Mouse (Mus musculus): ENCODE results near the gene Hmgcs1. TPM values are rescaled to one million over a fixed set of nuclear protein-coding genes. Genes with fewer than 3 reads are reported as not detected.
A peak's percentile ranks its signal among the peaks of the same experiment; 100 is the strongest.

Hmgcs1 gene
- 89.4 and 99.0 TPM in 2 replicates for polyA plus RNA-seq (2015; fragmentation: Nextera tagmentation; extraction: Ambion mirVana)

GRCm38 (mm10) chr13:119690039-119690728, at the start of gene Hmgcs1:
Hmgcs1 (plus strand) TSS chr13:119690379.
- H3K9me3 ChIP-seq (ENCODE audit: control insufficient read depth, low read length) = no peaks in the 10 kb centered on the region
- H3K4me3 ChIP-seq (ENCODE audit: low read length) = peak within 1 kb of the TSS; percentile 99
- peaks cover 15% of the 10 kb centered on the region for H3K4me1 ChIP-seq (replicated peaks; ENCODE audit: control insufficient read depth, insufficient read depth, low read length)
- peak within 1 kb of the TSS; percentile 78 for H3K4me2 ChIP-seq (ENCODE audit: low read depth, low read length)
- H3K27me3 ChIP-seq (ENCODE audit: control insufficient read depth, insufficient read depth, low read depth, low read length) = no peaks in the 10 kb centered on the region
- H3K27ac ChIP-seq (ENCODE audit: low read length) = peak within 1 kb of the TSS; percentile 98
- H3K9ac ChIP-seq (ENCODE audit: low read length) = peak within 1 kb of the TSS; percentile 98
- 0% methylated on average over 59 of the region's 59 CpGs for WGBS
- H3K36me3 ChIP-seq (ENCODE audit: control insufficient read depth, insufficient read depth, low read length) = no peaks in the 10 kb centered on the region
- peak; percentile 99 for ATAC-seq (ENCODE audit: low read depth)

- no peak for ATAC-seq (ENCODE audit: low read depth)
- Histone ChIP-seq H3K9me3 (ENCODE audit: control insufficient read depth, low read length) (no peaks in the 10 kb centered on the region), H3K4me2 (ENCODE audit: low read depth, low read length) (no peak overlapping the region), H3K27me3 (ENCODE audit: control insufficient read depth, insufficient read depth, low read depth, low read length) (no peaks in the 10 kb centered on the region; the same call in 1 of the 2 replicates), H3K9ac (ENCODE audit: low read length) (no peak overlapping the region), H3K27ac (ENCODE audit: low read length) (no peak overlapping the region), H3K4me3 (ENCODE audit: low read length) (no peak overlapping the region), H3K4me1 (replicated peaks; ENCODE audit: control insufficient read depth, insufficient read depth, low read length) (no peaks in the 10 kb centered on the region), H3K36me3 (ENCODE audit: control insufficient read depth, insufficient read depth, low read length) (no peaks in the 10 kb centered on the region)
- 30% methylated on average over 4 of the region's 4 CpGs for WGBS
These were observed 49.7 kb upstream of the Hmgcs1 start for GRCm38 (mm10) chr13:119640504-119640903.

GRCm38 (mm10) chr13:119641145-119641544, 49.0 kb upstream of the Hmgcs1 start:
- H3K36me3 ChIP-seq (ENCODE audit: control insufficient read depth, insufficient read depth, low read length) = no peaks in the 10 kb centered on the region
- no peaks in the 10 kb centered on the region for H3K4me1 ChIP-seq (replicated peaks; ENCODE audit: control insufficient read depth, insufficient read depth, low read length)
- WGBS = 63% methylated on average over 7 of the region's 7 CpGs
- H3K27me3 ChIP-seq (ENCODE audit: control insufficient read depth, insufficient read depth, low read depth, low read length) = no peaks in the 10 kb centered on the region; the same call in 1 of the 2 replicates
- H3K4me2 ChIP-seq (ENCODE audit: low read depth, low read length) = no peak overlapping the region
- no peak overlapping the region for H3K9ac ChIP-seq (ENCODE audit: low read length)
- no peak for ATAC-seq (ENCODE audit: low read depth)
- no peak overlapping the region for H3K4me3 ChIP-seq (ENCODE audit: low read length)
- no peak overlapping the region for H3K27ac ChIP-seq (ENCODE audit: low read length)
- H3K9me3 ChIP-seq (ENCODE audit: control insufficient read depth, low read length) = no peaks in the 10 kb centered on the region

- H3K4me1 ChIP-seq (replicated peaks; ENCODE audit: control insufficient read depth, insufficient read depth, low read length) = no peaks in the 10 kb centered on the region
- WGBS = 65% methylated on average over 5 of the region's 5 CpGs
- ATAC-seq (ENCODE audit: low read depth) = no peak
- H3K9ac ChIP-seq (ENCODE audit: low read length) = no peak overlapping the region
- no peak overlapping the region for H3K4me3 ChIP-seq (ENCODE audit: low read length)
- H3K9me3 ChIP-seq (ENCODE audit: control insufficient read depth, low read length) = no peaks in the 10 kb centered on the region
- H3K4me2 ChIP-seq (ENCODE audit: low read depth, low read length) = no peak overlapping the region
- no peak overlapping the region for H3K27ac ChIP-seq (ENCODE audit: low read length)
- H3K36me3 ChIP-seq (ENCODE audit: control insufficient read depth, insufficient read depth, low read length) = no peaks in the 10 kb centered on the region
- no peaks in the 10 kb centered on the region for H3K27me3 ChIP-seq (ENCODE audit: control insufficient read depth, insufficient read depth, low read depth, low read length)
These were observed 45.4 kb upstream of the Hmgcs1 start for GRCm38 (mm10) chr13:119644769-119645168.

GRCm38 (mm10) chr13:119646511-119646910, 43.7 kb upstream of the Hmgcs1 start:
- WGBS = 86% methylated on average over 1 of the region's 1 CpGs
- H3K9me3 ChIP-seq (ENCODE audit: control insufficient read depth, low read length) = no peaks in the 10 kb centered on the region
- no peaks in the 10 kb centered on the region for H3K36me3 ChIP-seq (ENCODE audit: control insufficient read depth, insufficient read depth, low read length)
- no peak overlapping the region for H3K9ac ChIP-seq (ENCODE audit: low read length)
- H3K27ac ChIP-seq (ENCODE audit: low read length) = no peak overlapping the region
- H3K4me1 ChIP-seq (replicated peaks; ENCODE audit: control insufficient read depth, insufficient read depth, low read length) = no peaks in the 10 kb centered on the region
- H3K4me2 ChIP-seq (ENCODE audit: low read depth, low read length) = no peak overlapping the region
- no peaks in the 10 kb centered on the region for H3K27me3 ChIP-seq (ENCODE audit: control insufficient read depth, insufficient read depth, low read depth, low read length)
- no peak for ATAC-seq (ENCODE audit: low read depth)
- no peak overlapping the region for H3K4me3 ChIP-seq (ENCODE audit: low read length)

- Histone ChIP-seq H3K36me3 (ENCODE audit: control insufficient read depth, insufficient read depth, low read length) (no peaks in the 10 kb centered on the region), H3K9ac (ENCODE audit: low read length) (no peak overlapping the region), H3K27ac (ENCODE audit: low read length) (no peak overlapping the region), H3K4me2 (ENCODE audit: low read depth, low read length) (no peak overlapping the region), H3K4me1 (replicated peaks; ENCODE audit: control insufficient read depth, insufficient read depth, low read length) (peaks cover 3% of the 10 kb centered on the region; the same call in 1 of the 2 replicates), H3K27me3 (ENCODE audit: control insufficient read depth, insufficient read depth, low read depth, low read length) (no peaks in the 10 kb centered on the region), H3K9me3 (ENCODE audit: control insufficient read depth, low read length) (no peaks in the 10 kb centered on the region), H3K4me3 (ENCODE audit: low read length) (no peak overlapping the region)
- no peak for ATAC-seq (ENCODE audit: low read depth)
- WGBS = 53% methylated on average over 15 of the region's 15 CpGs
These were observed 41.1 kb upstream of the Hmgcs1 start for GRCm38 (mm10) chr13:119648891-119649698.

GRCm38 (mm10) chr13:119649699-119650046, 40.5 kb upstream of the Hmgcs1 start:
- Histone ChIP-seq H3K9ac (ENCODE audit: low read length) (no peak overlapping the region), H3K4me2 (ENCODE audit: low read depth, low read length) (no peak overlapping the region), H3K36me3 (ENCODE audit: control insufficient read depth, insufficient read depth, low read length) (no peaks in the 10 kb centered on the region), H3K4me1 (replicated peaks; ENCODE audit: control insufficient read depth, insufficient read depth, low read length) (peaks cover 3% of the 10 kb centered on the region; the same call in 1 of the 2 replicates), H3K9me3 (ENCODE audit: control insufficient read depth, low read length) (no peaks in the 10 kb centered on the region), H3K27ac (ENCODE audit: low read length) (no peak overlapping the region), H3K27me3 (ENCODE audit: control insufficient read depth, insufficient read depth, low read depth, low read length) (no peaks in the 10 kb centered on the region), H3K4me3 (ENCODE audit: low read length) (no peak overlapping the region)
- 76% methylated on average over 1 of the region's 1 CpGs for WGBS
- no peak for ATAC-seq (ENCODE audit: low read depth)

- Histone ChIP-seq H3K4me3 (ENCODE audit: low read length) (no peak overlapping the region), H3K9me3 (ENCODE audit: control insufficient read depth, low read length) (no peaks in the 10 kb centered on the region), H3K9ac (ENCODE audit: low read length) (no peak overlapping the region), H3K36me3 (ENCODE audit: control insufficient read depth, insufficient read depth, low read length) (no peaks in the 10 kb centered on the region), H3K27me3 (ENCODE audit: control insufficient read depth, insufficient read depth, low read depth, low read length) (no peaks in the 10 kb centered on the region), H3K4me1 (replicated peaks; ENCODE audit: control insufficient read depth, insufficient read depth, low read length) (peaks cover 3% of the 10 kb centered on the region; the same call in 1 of the 2 replicates), H3K27ac (ENCODE audit: low read length) (no peak overlapping the region), H3K4me2 (ENCODE audit: low read depth, low read length) (no peak overlapping the region)
- WGBS = 89% methylated on average over 2 of the region's 2 CpGs
- no peak for ATAC-seq (ENCODE audit: low read depth)
These were observed 35.4 kb upstream of the Hmgcs1 start for GRCm38 (mm10) chr13:119654734-119655133.

GRCm38 (mm10) chr13:119656246-119656645, 33.9 kb upstream of the Hmgcs1 start:
- Histone ChIP-seq H3K4me2 (ENCODE audit: low read depth, low read length) (no peak overlapping the region), H3K27me3 (ENCODE audit: control insufficient read depth, insufficient read depth, low read depth, low read length) (no peaks in the 10 kb centered on the region), H3K9me3 (ENCODE audit: control insufficient read depth, low read length) (no peaks in the 10 kb centered on the region), H3K4me1 (replicated peaks; ENCODE audit: control insufficient read depth, insufficient read depth, low read length) (peaks cover 3% of the 10 kb centered on the region; the same call in 1 of the 2 replicates), H3K27ac (ENCODE audit: low read length) (no peak overlapping the region), H3K9ac (ENCODE audit: low read length) (no peak overlapping the region), H3K36me3 (ENCODE audit: control insufficient read depth, insufficient read depth, low read length) (no peaks in the 10 kb centered on the region), H3K4me3 (ENCODE audit: low read length) (no peak overlapping the region)
- WGBS = 76% methylated on average over 2 of the region's 2 CpGs
- ATAC-seq (ENCODE audit: low read depth) = no peak
